Mouse (Mus musculus) lung, postnatal 36 days (tissue): ENCODE data around the gene Tmem8.

ENCODE experiments used
- DNase-seq: peaks from one replicate; pipeline ENCODE4 v3.0.0; 2022; ENCODE audit warnings: mixed read lengths

Gene Tmem8

GRCm38 (mm10) chr17:26149056-26149455 lies 36.0 kb downstream of the Tmem8 start:
- DNase-seq = no peak

DNA sequence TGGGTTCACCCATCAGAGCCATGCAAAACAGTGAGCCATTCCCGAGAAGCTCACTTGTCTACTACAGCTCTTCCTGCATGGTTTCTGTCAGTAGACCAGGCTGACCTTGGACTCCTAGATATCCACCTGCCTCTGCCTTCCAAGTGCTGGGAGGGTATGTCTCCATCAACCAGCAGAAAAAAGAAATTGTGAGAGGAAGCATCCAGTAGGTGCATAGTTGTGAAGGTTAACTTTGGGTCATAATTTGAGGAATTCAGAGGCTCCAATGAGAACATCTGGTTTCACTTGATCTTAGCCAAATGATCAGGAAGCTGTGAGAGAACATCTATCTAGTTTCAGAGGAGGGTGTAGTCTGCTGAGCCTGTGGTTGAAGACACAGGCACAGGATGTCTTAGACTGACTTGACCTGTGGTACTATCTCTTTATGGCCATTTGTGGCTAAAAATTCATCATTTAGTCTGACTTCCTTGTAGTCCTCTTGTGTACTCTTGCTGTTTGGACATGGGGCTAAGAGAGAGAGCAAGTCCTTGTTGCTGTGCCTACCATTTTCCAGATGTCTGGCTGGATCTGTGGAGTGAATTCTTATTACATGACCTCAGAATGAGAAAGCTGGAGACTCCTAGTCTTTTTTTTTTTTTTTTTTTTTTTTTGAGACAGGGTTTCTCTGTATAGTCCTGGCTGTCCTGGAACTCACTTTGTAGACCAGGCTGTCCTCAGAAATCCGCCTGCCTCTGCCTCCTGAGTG lies 39.0 kb downstream of the Tmem8 start:
- DNase-seq = no peak

- peak; percentile 17 for DNase-seq
These were observed 49.6 kb downstream of the Tmem8 start for GRCm38 (mm10) chr17:26162736-26163135.

- peak; percentile 51 for DNase-seq
These were observed 54.9 kb downstream of the Tmem8 start for GRCm38 (mm10) chr17:26168039-26168438.
